Mouse (Mus musculus): Measurements from ENCODE around the gene Dct.

DNA sequence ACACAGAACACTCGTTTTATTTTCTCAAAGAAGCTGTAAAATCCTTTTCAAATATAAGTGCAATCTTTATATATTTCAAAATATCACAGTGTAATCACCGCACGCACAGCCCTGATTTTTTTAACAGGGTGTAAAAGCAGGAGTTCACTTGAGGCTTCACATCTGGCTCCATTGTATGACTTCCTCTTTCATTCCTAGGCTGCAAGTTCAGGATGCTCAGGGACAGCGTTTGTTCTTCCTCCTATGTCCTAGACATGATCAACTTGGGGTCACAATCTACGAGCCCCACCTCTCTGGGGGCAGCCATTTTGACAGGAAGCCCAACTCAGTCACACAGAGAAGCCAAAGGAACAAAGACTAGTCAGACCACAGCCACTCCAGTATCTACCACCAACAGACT, 32.7 kb downstream of the Dct start:
- TF ChIP-seq POLR2A (IDR thresholded peaks at IDR 0.05; ENCODE audit: borderline replicate concordance, low read depth, low read length) (no peak), CTCF (IDR thresholded peaks at IDR 0.05; ENCODE audit: low read depth, low read length) (no peak)

Data from bone marrow macrophage, adult 2 months (primary cell).